In genomic region chr7:127213930-127214329, GRCm38 (mm10) we compare ENCODE assay signal across 9 mouse cellular contexts. TPM values are rescaled to one million over a fixed set of nuclear protein-coding genes. Genes with fewer than 3 reads are reported as not detected.
DNase-seq lines count a peak whose midpoint lies in the region; ATAC-seq and TF ChIP-seq lines count a peak whose summit lies in the region.
"Had no signal": no experiment of that assay in that cellular context is flagged by ENCODE, and none has a peak within 500 bp of the region (broad histone marks: within the 10 kb centered on the region; RNA-seq: fewer than 3 reads in every experiment).

No protein-coding gene starts in this region.

- no peaks in the 10 kb centered on the region for H3K9me3 ChIP-seq in hindbrain, embryonic 10.5 days
- H3K9me3 ChIP-seq in hindbrain, embryonic 13.5 days, result no peaks in the 10 kb centered on the region
- H3K9me3 ChIP-seq in ES-Bruce4 (replicated peaks; ENCODE audit: control insufficient read depth, insufficient read depth, low read length, poor library complexity, severe bottlenecking), result no peaks in the 10 kb centered on the region
- H3K9me3 ChIP-seq in limb, embryonic 11.5 days (ENCODE audit: control insufficient read depth, low read length), result no peaks in the 10 kb centered on the region
- H3K9me3 ChIP-seq: megakaryocyte, embryonic 14.5 days had no signal

- WGBS in hindbrain, embryonic 10.5 days, result 45% methylated on average over 12 of the region's 12 CpGs
- WGBS in hindbrain, embryonic 13.5 days, result 55% methylated on average over 12 of the region's 12 CpGs
- 49% methylated on average over 12 of the region's 12 CpGs for WGBS in limb, embryonic 11.5 days

- no peak for TF ChIP-seq CTCF in ES-Bruce4 (IDR thresholded peaks at IDR 0.05; ENCODE audit: low read depth, low read length)

- no peak for TF ChIP-seq EP300 in ES-Bruce4 (IDR thresholded peaks at IDR 0.05; ENCODE audit: insufficient read depth, low read depth, low read length)

- DNase-seq in hindbrain, embryonic 10.5 days (ENCODE audit: low spot score), result no peak
- DNase-seq in MN1 (ENCODE audit: low spot score), result peak; percentile 51
- no peak for DNase-seq in limb, embryonic 11.5 days (ENCODE audit: low spot score)
- DNase-seq in cerebellum, adult 11-12 months, result no peak

- H3K27ac ChIP-seq in hindbrain, embryonic 10.5 days, result no peak overlapping the region
- H3K27ac ChIP-seq in hindbrain, embryonic 13.5 days, result no peak overlapping the region
- peak overlapping the region; percentile 47 for H3K27ac ChIP-seq in ES-Bruce4 (ENCODE audit: insufficient read depth, low read length)
- no peak overlapping the region for H3K27ac ChIP-seq in limb, embryonic 11.5 days (replicated peaks; ENCODE audit: low read depth, low read length)

- 0 out of 2 replicates have a peak, but pooled peaks cover 4% of the 10 kb centered on the region for H3K36me3 ChIP-seq in hindbrain, embryonic 10.5 days
- no peaks in the 10 kb centered on the region for H3K36me3 ChIP-seq in hindbrain, embryonic 13.5 days
- peaks cover 4% of the 10 kb centered on the region; the same call in 1 of the 2 replicates for H3K36me3 ChIP-seq in ES-Bruce4 (ENCODE audit: control insufficient read depth, insufficient read depth, low read length, poor library complexity, severe bottlenecking)
- no peaks in the 10 kb centered on the region for H3K36me3 ChIP-seq in limb, embryonic 11.5 days (ENCODE audit: control insufficient read depth, insufficient read depth, low read length)

- peaks cover 29% of the 10 kb centered on the region; the same call in 1 of the 2 replicates for H3K4me1 ChIP-seq in hindbrain, embryonic 10.5 days (replicated peaks)
- H3K4me1 ChIP-seq in hindbrain, embryonic 13.5 days (replicated peaks), result peaks cover 17% of the 10 kb centered on the region
- peaks cover 1% of the 10 kb centered on the region for H3K4me1 ChIP-seq in ES-Bruce4 (ENCODE audit: control insufficient read depth, insufficient read depth, low read length)
- 0 out of 2 replicates have a peak, but pooled peaks cover 4% of the 10 kb centered on the region for H3K4me1 ChIP-seq in limb, embryonic 11.5 days (ENCODE audit: control insufficient read depth, insufficient read depth, low read length)

- 0 out of 2 replicates have a peak overlapping the region, but pooled peaks have one; percentile 42 for H3K4me3 ChIP-seq in hindbrain, embryonic 10.5 days
- H3K4me3 ChIP-seq in hindbrain, embryonic 13.5 days, result no peak overlapping the region
- H3K4me3 ChIP-seq in ES-Bruce4 (ENCODE audit: low read depth, low read length), result peak overlapping the region; percentile 24
- H3K4me3 ChIP-seq in limb, embryonic 11.5 days (ENCODE audit: low read depth, low read length), result no peak overlapping the region
- H3K4me3 ChIP-seq: megakaryocyte, embryonic 14.5 days had no signal

- TF ChIP-seq POLR2A in ES-Bruce4 (IDR thresholded peaks at IDR 0.05; ENCODE audit: insufficient read depth, low read length), result no peak

- no peak overlapping the region for H3K9ac ChIP-seq in hindbrain, embryonic 13.5 days
- H3K9ac ChIP-seq in ES-Bruce4 (ENCODE audit: low read depth, poor library complexity, severe bottlenecking), result peak overlapping the region; percentile 61
- H3K9ac ChIP-seq in limb, embryonic 11.5 days (ENCODE audit: low read length), result no peak overlapping the region

- peaks cover 37% of the 10 kb centered on the region for H3K27me3 ChIP-seq in hindbrain, embryonic 10.5 days (ENCODE audit: insufficient read depth, poor library complexity, severe bottlenecking)
- H3K27me3 ChIP-seq in hindbrain, embryonic 13.5 days, result peaks cover 20% of the 10 kb centered on the region
- no peaks in the 10 kb centered on the region for H3K27me3 ChIP-seq in ES-Bruce4 (ENCODE audit: control insufficient read depth, insufficient read depth, low read length, poor library complexity, severe bottlenecking)
- H3K27me3 ChIP-seq in limb, embryonic 11.5 days (ENCODE audit: control insufficient read depth, insufficient read depth, low read length), result no peaks in the 10 kb centered on the region
- H3K27me3 ChIP-seq: megakaryocyte, embryonic 14.5 days had no signal

- no peak overlapping the region for H3K4me2 ChIP-seq in hindbrain, embryonic 13.5 days
- H3K4me2 ChIP-seq in limb, embryonic 11.5 days (ENCODE audit: low read depth, severe bottlenecking), result peak overlapping the region; percentile 39; the same call in 1 of the 2 replicates

- ATAC-seq in hindbrain, embryonic 13.5 days (ENCODE audit: low FRiP score), result no peak
- ATAC-seq in limb, embryonic 11.5 days (ENCODE audit: insufficient number of reproducible peaks, low FRiP score, low TSS enrichment, low read depth), result no peak
- no peak for ATAC-seq in erythroblast, adult 5-6 weeks (replicated peaks; ENCODE audit: low FRiP score, poor library complexity, severe bottlenecking)
- ATAC-seq: activated CD4-positive, CD25-positive, alpha-beta regulatory T cell, adult 4 months had no signal

RNA-seq across cellular contexts. Expression of gene Mylpf, which starts 5.2 kb away (rescaled TPM):
- 13.0 and 17.7 TPM in 2 replicates for polyA plus RNA-seq in hindbrain, embryonic 10.5 days (2016; fragmentation: Nextera tagmentation; extraction: Ambion mirVana)
- polyA plus RNA-seq in hindbrain, embryonic 13.5 days (2015; fragmentation: Nextera tagmentation; extraction: Ambion mirVana), result 11.0 and 15.5 TPM in 2 replicates
- 278 and 351 TPM in 2 replicates for polyA plus RNA-seq in ES-Bruce4 (2011; ENCODE audit: insufficient read depth, insufficient read length, low read depth, missing spikeins)
- 33.6 and 33.7 TPM in 2 replicates for polyA plus RNA-seq in limb, embryonic 11.5 days (2014; fragmentation: Nextera tagmentation; extraction: Ambion mirVana)
- total RNA-seq in erythroblast, adult 5-6 weeks (2015; ENCODE audit: low replicate concordance), result 6.5 and 9.8 TPM in 2 replicates
- total RNA-seq in erythroblast, adult 5-6 weeks (2017; ENCODE audit: low replicate concordance), result 16.2 and 61.5 TPM in 2 replicates

RNA-seq across cellular contexts. Expression of gene Tbc1d10b, which starts 5.7 kb away (rescaled TPM):
- 25.6 and 28.2 TPM in 2 replicates for polyA plus RNA-seq in hindbrain, embryonic 10.5 days (2016; fragmentation: Nextera tagmentation; extraction: Ambion mirVana)
- 28.0 and 31.3 TPM in 2 replicates for polyA plus RNA-seq in hindbrain, embryonic 13.5 days (2015; fragmentation: Nextera tagmentation; extraction: Ambion mirVana)
- 42.8 and 55.5 TPM in 2 replicates for polyA plus RNA-seq in ES-Bruce4 (2011; ENCODE audit: insufficient read depth, insufficient read length, low read depth, missing spikeins)
- 24.8 and 30.6 TPM in 2 replicates for polyA plus RNA-seq in limb, embryonic 11.5 days (2014; fragmentation: Nextera tagmentation; extraction: Ambion mirVana)
- total RNA-seq in erythroblast, adult 5-6 weeks (2015; ENCODE audit: low replicate concordance), result 8.1 and 23.0 TPM in 2 replicates
- 77.5 and 122 TPM in 2 replicates for total RNA-seq in erythroblast, adult 5-6 weeks (2017; ENCODE audit: low replicate concordance)

RNA-seq across cellular contexts. Expression of gene Cd2bp2, which starts 18.1 kb away (rescaled TPM):
- 94.4 and 96.0 TPM in 2 replicates for polyA plus RNA-seq in hindbrain, embryonic 10.5 days (2016; fragmentation: Nextera tagmentation; extraction: Ambion mirVana)
- polyA plus RNA-seq in hindbrain, embryonic 13.5 days (2015; fragmentation: Nextera tagmentation; extraction: Ambion mirVana), result 83.1 and 84.6 TPM in 2 replicates
- polyA plus RNA-seq in ES-Bruce4 (2011; ENCODE audit: insufficient read depth, insufficient read length, low read depth, missing spikeins), result 98.6 and 120 TPM in 2 replicates
- 77.0 and 83.7 TPM in 2 replicates for polyA plus RNA-seq in limb, embryonic 11.5 days (2014; fragmentation: Nextera tagmentation; extraction: Ambion mirVana)
- total RNA-seq in erythroblast, adult 5-6 weeks (2015; ENCODE audit: low replicate concordance), result 8.4 and 36.9 TPM in 2 replicates
- 17.9 and 22.9 TPM in 2 replicates for total RNA-seq in erythroblast, adult 5-6 weeks (2017; ENCODE audit: low replicate concordance)

RNA-seq across cellular contexts. Expression of gene Zfp553, which starts 18.9 kb away (rescaled TPM):
- polyA plus RNA-seq in hindbrain, embryonic 10.5 days (2016; fragmentation: Nextera tagmentation; extraction: Ambion mirVana), result 78.7 and 81.0 TPM in 2 replicates
- polyA plus RNA-seq in hindbrain, embryonic 13.5 days (2015; fragmentation: Nextera tagmentation; extraction: Ambion mirVana), result 58.8 and 61.9 TPM in 2 replicates
- 52.1 and 57.0 TPM in 2 replicates for polyA plus RNA-seq in ES-Bruce4 (2011; ENCODE audit: insufficient read depth, insufficient read length, low read depth, missing spikeins)
- 24.2 and 29.1 TPM in 2 replicates for polyA plus RNA-seq in limb, embryonic 11.5 days (2014; fragmentation: Nextera tagmentation; extraction: Ambion mirVana)
- 1.5 and 5.2 TPM in 2 replicates for total RNA-seq in erythroblast, adult 5-6 weeks (2015; ENCODE audit: low replicate concordance)
- total RNA-seq in erythroblast, adult 5-6 weeks (2017; ENCODE audit: low replicate concordance), result 2.0 and 3.2 TPM in 2 replicates

RNA-seq across cellular contexts. Expression of gene Sept1, which starts 19.0 kb away (rescaled TPM):
- polyA plus RNA-seq in hindbrain, embryonic 10.5 days (2016; fragmentation: Nextera tagmentation; extraction: Ambion mirVana), result 32.4 and 33.8 TPM in 2 replicates
- polyA plus RNA-seq in hindbrain, embryonic 13.5 days (2015; fragmentation: Nextera tagmentation; extraction: Ambion mirVana), result 21.8 and 23.1 TPM in 2 replicates
- polyA plus RNA-seq in ES-Bruce4 (2011; ENCODE audit: insufficient read depth, insufficient read length, low read depth, missing spikeins), result 210 and 229 TPM in 2 replicates
- 23.1 and 29.3 TPM in 2 replicates for polyA plus RNA-seq in limb, embryonic 11.5 days (2014; fragmentation: Nextera tagmentation; extraction: Ambion mirVana)
- total RNA-seq in erythroblast, adult 5-6 weeks (2015; ENCODE audit: low replicate concordance), result 189 and 204 TPM in 2 replicates
- 179 and 191 TPM in 2 replicates for total RNA-seq in erythroblast, adult 5-6 weeks (2017; ENCODE audit: low replicate concordance)

Comparison
In these comparisons a context has a peak if more than half of its experiments do, and no peak if none do; other contexts are left out.
1. H3K4me3 ChIP-seq: peak in hindbrain, embryonic 10.5 days (single experiment) and ES-Bruce4 (single experiment); none in hindbrain, embryonic 13.5 days (single experiment) and limb, embryonic 11.5 days (single experiment).